Mouse (Mus musculus): Measurements from ENCODE around the gene Slc39a11. TPM values are rescaled to one million over a fixed set of nuclear protein-coding genes. Genes with fewer than 3 reads are reported as not detected.
A peak's percentile ranks its signal among the peaks of the same experiment; 100 is the strongest.

Slc39a11 gene
- polyA plus RNA-seq, 1 experiment from 2014 or later, result 26.2 TPM

- no peaks in the 10 kb centered on the region for H3K27me3 ChIP-seq (ENCODE audit: control insufficient read depth, insufficient read depth, low read depth, low read length)
- no peak for ATAC-seq (ENCODE audit: low read depth)
- no peak overlapping the region for H3K27ac ChIP-seq (ENCODE audit: low read length)
- peaks cover 4% of the 10 kb centered on the region; the same call in 1 of the 2 replicates for H3K9me3 ChIP-seq (ENCODE audit: control insufficient read depth, low read length)
- peaks cover 2% of the 10 kb centered on the region; the same call in 1 of the 2 replicates for H3K4me1 ChIP-seq (replicated peaks; ENCODE audit: control insufficient read depth, insufficient read depth, low read length)
- no peak overlapping the region for H3K4me2 ChIP-seq (ENCODE audit: low read depth, low read length)
- H3K36me3 ChIP-seq (ENCODE audit: control insufficient read depth, insufficient read depth, low read length), result 0 out of 2 replicates have a peak, but pooled peaks cover 3% of the 10 kb centered on the region
- 81% methylated on average over 9 of the region's 9 CpGs for WGBS
- H3K9ac ChIP-seq (ENCODE audit: low read length), result no peak overlapping the region
- no peak overlapping the region for H3K4me3 ChIP-seq (ENCODE audit: low read length)
Measured at GRCm38 (mm10) chr11:113437357-113437756, 212.5 kb downstream of the Slc39a11 start.

- Histone ChIP-seq H3K9ac (ENCODE audit: low read length) (no peak overlapping the region), H3K4me2 (ENCODE audit: low read depth, low read length) (no peak overlapping the region), H3K36me3 (ENCODE audit: control insufficient read depth, insufficient read depth, low read length) (0 out of 2 replicates have a peak, but pooled peaks cover 3% of the 10 kb centered on the region), H3K4me1 (replicated peaks; ENCODE audit: control insufficient read depth, insufficient read depth, low read length) (peaks cover 2% of the 10 kb centered on the region; the same call in 1 of the 2 replicates), H3K9me3 (ENCODE audit: control insufficient read depth, low read length) (peaks cover 6% of the 10 kb centered on the region; the same call in 1 of the 2 replicates), H3K27me3 (ENCODE audit: control insufficient read depth, insufficient read depth, low read depth, low read length) (no peaks in the 10 kb centered on the region), H3K4me3 (ENCODE audit: low read length) (no peak overlapping the region), H3K27ac (ENCODE audit: low read length) (peak overlapping the region; percentile 45)
- WGBS, result 54% methylated on average over 6 of the region's 6 CpGs
- peak; percentile 34; the same call in 1 of the 2 replicates for ATAC-seq (ENCODE audit: low read depth)
Measured at GRCm38 (mm10) chr11:113436299-113436698, 213.6 kb downstream of the Slc39a11 start.

DNA sequence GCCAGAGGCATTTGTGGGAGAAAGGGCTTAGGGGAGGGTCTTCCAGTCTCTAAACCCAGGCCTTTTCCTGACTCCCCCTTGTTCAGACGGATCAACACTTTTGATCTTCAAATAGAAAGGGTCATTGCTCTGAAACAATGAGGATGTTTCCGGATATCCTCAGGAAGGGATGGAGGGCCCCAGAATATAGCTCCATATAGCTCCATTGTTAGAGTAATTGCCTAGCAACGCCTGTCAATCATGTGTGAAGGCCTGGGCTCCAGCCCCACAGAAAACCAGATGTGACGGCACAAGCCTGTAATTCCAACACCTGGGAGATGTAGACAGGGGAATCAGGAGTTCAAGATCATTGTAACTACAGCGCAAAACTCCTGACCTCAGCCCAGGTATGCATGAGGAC, 214.2 kb downstream of the Slc39a11 start:
- no peak overlapping the region for H3K4me3 ChIP-seq (ENCODE audit: low read length)
- WGBS, result 56% methylated on average over 5 of the region's 5 CpGs

GRCm38 (mm10) chr11:113431161-113431560, 218.7 kb downstream of the Slc39a11 start:
- peak; percentile 52; the same call in 1 of the 2 replicates for ATAC-seq (ENCODE audit: low read depth)
- Histone ChIP-seq H3K9ac (ENCODE audit: low read length) (no peak overlapping the region), H3K36me3 (ENCODE audit: control insufficient read depth, insufficient read depth, low read length) (no peaks in the 10 kb centered on the region), H3K4me1 (replicated peaks; ENCODE audit: control insufficient read depth, insufficient read depth, low read length) (peaks cover 2% of the 10 kb centered on the region; the same call in 1 of the 2 replicates), H3K4me2 (ENCODE audit: low read depth, low read length) (no peak overlapping the region), H3K27me3 (ENCODE audit: control insufficient read depth, insufficient read depth, low read depth, low read length) (no peaks in the 10 kb centered on the region), H3K27ac (ENCODE audit: low read length) (no peak overlapping the region), H3K4me3 (ENCODE audit: low read length) (no peak overlapping the region), H3K9me3 (ENCODE audit: control insufficient read depth, low read length) (0 out of 2 replicates have a peak, but pooled peaks cover 2% of the 10 kb centered on the region)
- WGBS, result 65% methylated on average over 7 of the region's 7 CpGs

More for the DNA sequence above, 214.2 kb downstream of the Slc39a11 start:
- no peaks in the 10 kb centered on the region for H3K36me3 ChIP-seq (ENCODE audit: control insufficient read depth, insufficient read depth, low read length)
- ATAC-seq (ENCODE audit: low read depth), result peak; percentile 61
- H3K9ac ChIP-seq (ENCODE audit: low read length), result no peak overlapping the region
- H3K4me2 ChIP-seq (ENCODE audit: low read depth, low read length), result no peak overlapping the region
- H3K27me3 ChIP-seq (ENCODE audit: control insufficient read depth, insufficient read depth, low read depth, low read length), result no peaks in the 10 kb centered on the region
- peaks cover 2% of the 10 kb centered on the region; the same call in 1 of the 2 replicates for H3K4me1 ChIP-seq (replicated peaks; ENCODE audit: control insufficient read depth, insufficient read depth, low read length)
- 0 out of 2 replicates have a peak, but pooled peaks cover 2% of the 10 kb centered on the region for H3K9me3 ChIP-seq (ENCODE audit: control insufficient read depth, low read length)
- H3K27ac ChIP-seq (ENCODE audit: low read length), result peak overlapping the region; percentile 45

DNA sequence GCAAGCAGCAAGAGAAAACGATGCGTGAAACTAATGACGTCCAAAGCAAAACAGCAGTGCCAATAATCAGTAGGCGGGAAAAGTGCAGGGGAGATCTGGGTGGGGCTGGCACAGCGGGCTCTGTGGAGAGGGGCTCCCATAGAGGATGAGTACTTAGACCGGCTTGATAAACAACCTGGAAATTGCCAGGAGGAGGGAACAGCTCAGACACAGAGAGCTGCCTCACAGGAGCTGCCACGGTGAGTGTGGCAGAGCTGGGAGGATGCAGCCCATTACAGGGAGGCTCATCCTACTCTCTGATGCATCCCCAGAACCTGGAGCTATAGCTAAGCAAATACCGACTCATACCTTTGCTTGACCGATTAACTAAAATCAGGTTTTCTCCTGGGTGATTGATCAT, 224.0 kb downstream of the Slc39a11 start:
- 62% methylated on average over 9 of the region's 9 CpGs for WGBS
- ATAC-seq (ENCODE audit: low read depth), result no peak
- Histone ChIP-seq H3K36me3 (ENCODE audit: control insufficient read depth, insufficient read depth, low read length) (no peaks in the 10 kb centered on the region), H3K4me1 (replicated peaks; ENCODE audit: control insufficient read depth, insufficient read depth, low read length) (no peaks in the 10 kb centered on the region), H3K4me3 (ENCODE audit: low read length) (no peak overlapping the region), H3K9ac (ENCODE audit: low read length) (no peak overlapping the region), H3K27ac (ENCODE audit: low read length) (no peak overlapping the region), H3K4me2 (ENCODE audit: low read depth, low read length) (no peak overlapping the region), H3K9me3 (ENCODE audit: control insufficient read depth, low read length) (no peaks in the 10 kb centered on the region), H3K27me3 (ENCODE audit: control insufficient read depth, insufficient read depth, low read depth, low read length) (no peaks in the 10 kb centered on the region)

DNA sequence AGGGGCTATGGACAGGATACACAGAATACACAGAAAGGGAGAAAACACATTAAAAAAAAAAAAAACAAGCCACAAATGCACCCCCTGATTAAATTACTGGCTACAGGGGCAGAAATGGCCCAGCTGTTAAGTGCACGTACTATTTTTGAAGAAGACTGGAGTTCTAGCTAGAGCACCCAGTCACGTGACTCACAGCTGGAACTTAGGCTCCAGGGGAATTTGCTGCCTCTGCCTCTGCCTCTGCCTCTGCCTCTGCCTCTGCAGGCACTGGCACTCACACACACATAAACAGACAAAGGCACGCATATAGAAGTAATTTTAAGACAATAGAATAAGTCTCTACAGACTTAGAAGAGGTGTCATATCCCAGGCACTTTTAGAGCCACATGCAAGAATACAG, 224.4 kb downstream of the Slc39a11 start:
- Histone ChIP-seq H3K9ac (ENCODE audit: low read length) (no peak overlapping the region), H3K27me3 (ENCODE audit: control insufficient read depth, insufficient read depth, low read depth, low read length) (no peaks in the 10 kb centered on the region), H3K4me3 (ENCODE audit: low read length) (no peak overlapping the region), H3K36me3 (ENCODE audit: control insufficient read depth, insufficient read depth, low read length) (no peaks in the 10 kb centered on the region), H3K4me2 (ENCODE audit: low read depth, low read length) (no peak overlapping the region), H3K9me3 (ENCODE audit: control insufficient read depth, low read length) (no peaks in the 10 kb centered on the region), H3K4me1 (replicated peaks; ENCODE audit: control insufficient read depth, insufficient read depth, low read length) (no peaks in the 10 kb centered on the region), H3K27ac (ENCODE audit: low read length) (no peak overlapping the region)
- ATAC-seq (ENCODE audit: low read depth), result no peak
- WGBS, result 56% methylated on average over 3 of the region's 3 CpGs

GRCm38 (mm10) chr11:113424765-113425164, 225.1 kb downstream of the Slc39a11 start:
- no peak overlapping the region for H3K4me2 ChIP-seq (ENCODE audit: low read depth, low read length)
- no peaks in the 10 kb centered on the region for H3K36me3 ChIP-seq (ENCODE audit: control insufficient read depth, insufficient read depth, low read length)
- H3K9me3 ChIP-seq (ENCODE audit: control insufficient read depth, low read length), result no peaks in the 10 kb centered on the region
- no peak overlapping the region for H3K27ac ChIP-seq (ENCODE audit: low read length)
- H3K9ac ChIP-seq (ENCODE audit: low read length), result no peak overlapping the region
- H3K4me1 ChIP-seq (replicated peaks; ENCODE audit: control insufficient read depth, insufficient read depth, low read length), result no peaks in the 10 kb centered on the region
- H3K4me3 ChIP-seq (ENCODE audit: low read length), result no peak overlapping the region
- no peak for ATAC-seq (ENCODE audit: low read depth)
- no peaks in the 10 kb centered on the region for H3K27me3 ChIP-seq (ENCODE audit: control insufficient read depth, insufficient read depth, low read depth, low read length)
- 87% methylated on average over 3 of the region's 4 CpGs for WGBS

GRCm38 (mm10) chr11:113422598-113422997, 227.3 kb downstream of the Slc39a11 start:
- no peak for ATAC-seq (ENCODE audit: low read depth)

DNA sequence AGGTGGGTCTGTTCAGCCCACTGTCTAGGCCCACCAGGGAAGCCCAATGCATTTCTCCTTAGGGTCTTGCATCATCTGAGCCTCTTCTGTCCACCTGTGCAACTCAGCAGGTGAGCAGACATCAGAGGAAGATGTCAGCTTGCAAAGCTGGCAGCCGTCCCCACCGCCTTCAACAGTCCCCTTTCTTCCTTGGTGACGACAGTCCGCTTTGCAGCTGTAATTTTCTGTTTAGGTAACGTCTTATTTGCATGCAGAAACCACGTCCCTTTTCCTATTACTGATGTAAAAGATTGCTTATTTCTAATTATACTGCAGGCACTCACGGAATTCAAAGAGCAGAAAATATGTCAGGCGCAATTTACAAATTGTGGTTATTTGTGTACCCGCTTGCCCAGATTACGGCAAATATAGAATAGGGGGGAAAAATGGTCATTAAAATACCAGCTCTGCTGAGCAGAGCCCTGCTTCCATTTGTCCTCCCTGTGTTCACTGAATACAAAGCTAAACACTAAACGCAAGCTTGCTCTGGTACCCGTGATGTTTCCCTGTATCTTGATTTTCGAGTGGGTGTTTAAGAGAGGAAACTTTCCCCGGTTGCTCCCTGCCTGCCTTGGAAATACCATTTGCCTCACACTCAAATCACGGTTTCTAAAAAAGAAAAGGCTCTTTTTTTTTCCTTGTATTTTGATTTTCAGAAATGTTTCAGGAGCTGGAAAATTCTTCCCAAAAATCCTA, 230.8 kb downstream of the Slc39a11 start:
- no peak overlapping the region for H3K9ac ChIP-seq (ENCODE audit: low read length)
- no peak overlapping the region for H3K4me3 ChIP-seq (ENCODE audit: low read length)
- no peaks in the 10 kb centered on the region for H3K27me3 ChIP-seq (ENCODE audit: control insufficient read depth, insufficient read depth, low read depth, low read length)
- ATAC-seq (ENCODE audit: low read depth), result no peak
- H3K36me3 ChIP-seq (ENCODE audit: control insufficient read depth, insufficient read depth, low read length), result no peaks in the 10 kb centered on the region
- H3K4me1 ChIP-seq (replicated peaks; ENCODE audit: control insufficient read depth, insufficient read depth, low read length), result no peaks in the 10 kb centered on the region
- WGBS, result 70% methylated on average over 15 of the region's 15 CpGs
- H3K27ac ChIP-seq (ENCODE audit: low read length), result no peak overlapping the region
- H3K9me3 ChIP-seq (ENCODE audit: control insufficient read depth, low read length), result no peaks in the 10 kb centered on the region
- H3K4me2 ChIP-seq (ENCODE audit: low read depth, low read length), result no peak overlapping the region

More at GRCm38 (mm10) chr11:113422598-113422997, 227.3 kb downstream of the Slc39a11 start:
- Histone ChIP-seq H3K4me2 (ENCODE audit: low read depth, low read length) (no peak overlapping the region), H3K36me3 (ENCODE audit: control insufficient read depth, insufficient read depth, low read length) (no peaks in the 10 kb centered on the region), H3K4me1 (replicated peaks; ENCODE audit: control insufficient read depth, insufficient read depth, low read length) (no peaks in the 10 kb centered on the region), H3K4me3 (ENCODE audit: low read length) (no peak overlapping the region), H3K9ac (ENCODE audit: low read length) (no peak overlapping the region), H3K27ac (ENCODE audit: low read length) (no peak overlapping the region), H3K27me3 (ENCODE audit: control insufficient read depth, insufficient read depth, low read depth, low read length) (no peaks in the 10 kb centered on the region), H3K9me3 (ENCODE audit: control insufficient read depth, low read length) (no peaks in the 10 kb centered on the region)
- 87% methylated on average over 7 of the region's 7 CpGs for WGBS

Data from lung, embryonic 16.5 days (tissue).